Mouse (Mus musculus): ENCODE measurements around the gene Snrnp35. TPM values are rescaled to one million over a fixed set of nuclear protein-coding genes. Genes with fewer than 3 reads are reported as not detected.
A peak's percentile ranks its signal among the peaks of the same experiment; 100 is the strongest.

Gene Snrnp35
- polyA plus RNA-seq, 1 experiment from 2014 or later = 27.2 TPM

- peaks cover 38% of the 10 kb centered on the region for H3K36me3 ChIP-seq (ENCODE audit: poor library complexity, severe bottlenecking)
- no peaks in the 10 kb centered on the region for H3K27me3 ChIP-seq
- no peak overlapping the region for H3K27ac ChIP-seq
- H3K4me3 ChIP-seq = no peak overlapping the region
- H3K4me2 ChIP-seq = no peak overlapping the region
- ATAC-seq = no peak
- no peak overlapping the region for H3K9ac ChIP-seq
- H3K4me1 ChIP-seq = no peaks in the 10 kb centered on the region
- H3K9me3 ChIP-seq (replicated peaks) = no peaks in the 10 kb centered on the region
- whole genome bisulfite sequencing = 77% methylated on average over 12 of the region's 12 CpGs
Observed at GRCm38 (mm10) chr5:124509742-124510237, 26.9 kb downstream of the Snrnp35 start.

DNA sequence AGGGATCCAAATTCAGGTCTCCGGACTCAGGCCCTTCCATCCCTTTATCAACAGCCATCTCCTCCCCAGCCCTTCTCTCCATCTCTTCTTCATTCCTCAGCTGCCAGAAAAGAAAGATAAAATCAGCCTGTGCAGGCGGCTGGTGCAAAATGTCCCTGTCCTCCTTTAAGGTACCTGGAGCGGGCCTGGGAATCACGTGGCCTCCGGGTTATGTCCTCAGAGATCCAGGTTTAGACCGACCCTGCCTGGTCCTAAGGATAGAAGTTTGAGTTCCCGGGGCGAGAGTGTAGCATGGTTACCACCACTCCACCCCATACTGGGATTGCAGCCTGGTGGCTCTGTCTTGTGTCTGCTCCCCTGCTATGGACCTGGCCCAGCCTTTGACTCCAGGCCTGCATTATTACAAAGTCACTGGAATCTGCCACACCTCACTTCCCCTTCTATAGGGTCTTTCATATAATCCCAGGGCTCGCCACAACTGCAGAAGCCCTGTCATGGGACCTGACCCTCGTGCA lies 27.7 kb downstream of the Snrnp35 start:
- no peak overlapping the region for H3K27ac ChIP-seq
- H3K9ac ChIP-seq = no peak overlapping the region
- H3K4me2 ChIP-seq = no peak overlapping the region
- no peaks in the 10 kb centered on the region for H3K4me1 ChIP-seq
- H3K27me3 ChIP-seq = no peaks in the 10 kb centered on the region
- peaks cover 34% of the 10 kb centered on the region for H3K36me3 ChIP-seq (ENCODE audit: poor library complexity, severe bottlenecking)
- ATAC-seq = no peak
- no peaks in the 10 kb centered on the region for H3K9me3 ChIP-seq (replicated peaks)
- H3K4me3 ChIP-seq = no peak overlapping the region
- WGBS = 91% methylated on average over 10 of the region's 10 CpGs

DNA sequence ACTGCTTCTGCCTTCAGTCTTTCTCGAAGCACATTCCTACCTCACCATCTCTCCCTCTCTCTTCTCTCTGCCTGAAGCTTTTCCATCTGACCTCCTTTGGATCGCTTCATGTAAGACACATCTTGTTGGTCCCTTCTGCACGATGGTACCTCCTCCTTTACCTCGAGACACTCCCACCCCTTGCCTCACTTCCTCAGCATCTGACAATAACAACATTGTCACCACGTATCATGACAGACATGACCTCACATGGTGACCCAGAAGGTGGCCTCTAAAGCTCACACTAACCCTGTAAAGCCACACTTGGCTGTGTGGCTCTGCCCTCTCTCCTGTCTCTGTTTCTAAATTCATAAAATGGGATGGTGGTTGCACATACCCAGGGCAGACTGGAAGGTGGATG lies 32.9 kb downstream of the Snrnp35 start:
- H3K36me3 ChIP-seq (ENCODE audit: poor library complexity, severe bottlenecking) = peaks cover 49% of the 10 kb centered on the region
- no peak overlapping the region for H3K4me2 ChIP-seq
- no peaks in the 10 kb centered on the region for H3K4me1 ChIP-seq
- no peak overlapping the region for H3K9ac ChIP-seq
- no peak for ATAC-seq
- no peaks in the 10 kb centered on the region for H3K9me3 ChIP-seq (replicated peaks)
- no peaks in the 10 kb centered on the region for H3K27me3 ChIP-seq
- WGBS = 92% methylated on average over 5 of the region's 5 CpGs
- no peak overlapping the region for H3K4me3 ChIP-seq
- no peak overlapping the region for H3K27ac ChIP-seq

DNA sequence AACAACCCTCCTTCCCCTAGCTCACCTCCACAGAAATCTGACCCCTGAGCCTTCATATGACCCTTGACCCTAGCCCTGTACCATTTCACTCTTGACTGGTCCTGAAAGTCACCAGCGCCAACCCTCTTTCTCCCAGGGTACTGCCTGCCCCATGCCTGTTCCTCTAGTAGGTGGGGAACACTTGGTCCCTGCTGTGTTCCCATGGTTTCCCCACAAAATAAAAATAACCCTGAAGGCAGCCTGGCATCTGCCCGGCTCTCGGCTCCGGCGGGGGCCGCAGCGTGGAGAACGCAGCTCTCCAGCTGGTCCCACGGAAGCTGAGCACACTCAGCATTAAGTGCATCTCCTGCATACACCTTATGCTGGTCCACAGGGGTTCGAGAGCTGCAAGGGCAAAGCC lies 35.7 kb downstream of the Snrnp35 start:
- no peaks in the 10 kb centered on the region for H3K27me3 ChIP-seq
- no peak overlapping the region for H3K9ac ChIP-seq
- H3K4me3 ChIP-seq = no peak overlapping the region
- H3K9me3 ChIP-seq (replicated peaks) = no peaks in the 10 kb centered on the region
- ATAC-seq = no peak
- WGBS = 73% methylated on average over 10 of the region's 10 CpGs
- peaks cover 37% of the 10 kb centered on the region for H3K36me3 ChIP-seq (ENCODE audit: poor library complexity, severe bottlenecking)
- H3K27ac ChIP-seq = no peak overlapping the region
- H3K4me1 ChIP-seq = no peaks in the 10 kb centered on the region
- H3K4me2 ChIP-seq = no peak overlapping the region

- Histone ChIP-seq H3K4me1 (no peaks in the 10 kb centered on the region), H3K27me3 (no peaks in the 10 kb centered on the region), H3K27ac (no peak overlapping the region), H3K4me3 (no peak overlapping the region), H3K36me3 (ENCODE audit: poor library complexity, severe bottlenecking) (peaks cover 33% of the 10 kb centered on the region), H3K4me2 (no peak overlapping the region), H3K9ac (no peak overlapping the region), H3K9me3 (replicated peaks) (no peaks in the 10 kb centered on the region)
- no peak for ATAC-seq
- WGBS = 94% methylated on average over 4 of the region's 4 CpGs
Observed at GRCm38 (mm10) chr5:124521588-124521987, 38.7 kb downstream of the Snrnp35 start.

- ATAC-seq = no peak
- WGBS = 92% methylated on average over 8 of the region's 8 CpGs
- no peak overlapping the region for H3K4me3 ChIP-seq
- no peaks in the 10 kb centered on the region for H3K27me3 ChIP-seq
- H3K9ac ChIP-seq = no peak overlapping the region
- no peaks in the 10 kb centered on the region for H3K9me3 ChIP-seq (replicated peaks)
- peaks cover under 1% of the 10 kb centered on the region; the same call in 1 of the 2 replicates for H3K4me1 ChIP-seq
- peaks cover 23% of the 10 kb centered on the region for H3K36me3 ChIP-seq (ENCODE audit: poor library complexity, severe bottlenecking)
- H3K4me2 ChIP-seq = no peak overlapping the region
- H3K27ac ChIP-seq = no peak overlapping the region
Observed at GRCm38 (mm10) chr5:124523032-124523431, 40.1 kb downstream of the Snrnp35 start.

DNA sequence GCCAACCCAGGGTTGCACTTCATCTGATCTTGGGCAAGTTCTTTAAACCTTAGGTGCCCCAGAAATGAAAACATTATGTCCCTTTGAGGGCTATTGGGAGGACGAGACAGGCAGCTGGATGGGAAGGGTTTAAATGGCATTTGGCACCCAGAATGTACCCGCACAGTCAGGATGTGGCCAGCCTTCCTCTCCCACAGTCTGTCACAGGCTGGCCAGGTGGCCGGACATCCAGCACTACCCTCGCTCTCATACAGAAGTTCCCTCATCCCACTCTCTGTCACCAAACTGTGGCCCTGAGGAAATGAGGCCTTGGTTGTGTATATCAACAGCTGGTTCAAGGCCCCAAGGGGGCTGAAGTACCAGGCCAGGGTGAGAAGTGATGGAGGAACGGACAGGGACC lies 42.0 kb downstream of the Snrnp35 start:
- ATAC-seq = no peak
- 95% methylated on average over 5 of the region's 5 CpGs for WGBS

GRCm38 (mm10) chr5:124528351-124528750 lies 45.4 kb downstream of the Snrnp35 start:
- no peak for ATAC-seq
- Histone ChIP-seq H3K4me2 (peak overlapping the region; percentile 79), H3K27ac (no peak overlapping the region), H3K4me3 (peak overlapping the region; percentile 73; the same call in 1 of the 2 replicates), H3K9ac (peak overlapping the region; percentile 73), H3K9me3 (replicated peaks) (no peaks in the 10 kb centered on the region), H3K4me1 (peaks cover 37% of the 10 kb centered on the region), H3K27me3 (no peaks in the 10 kb centered on the region), H3K36me3 (ENCODE audit: poor library complexity, severe bottlenecking) (0 out of 2 replicates have a peak, but pooled peaks cover 3% of the 10 kb centered on the region)
- WGBS = 75% methylated on average over 4 of the region's 4 CpGs

More for the DNA sequence above, 42.0 kb downstream of the Snrnp35 start:
- Histone ChIP-seq H3K4me2 (no peak overlapping the region), H3K27ac (no peak overlapping the region), H3K4me1 (peaks cover 20% of the 10 kb centered on the region), H3K27me3 (no peaks in the 10 kb centered on the region), H3K4me3 (no peak overlapping the region), H3K9ac (no peak overlapping the region), H3K9me3 (replicated peaks) (no peaks in the 10 kb centered on the region), H3K36me3 (ENCODE audit: poor library complexity, severe bottlenecking) (peaks cover 14% of the 10 kb centered on the region)

DNA sequence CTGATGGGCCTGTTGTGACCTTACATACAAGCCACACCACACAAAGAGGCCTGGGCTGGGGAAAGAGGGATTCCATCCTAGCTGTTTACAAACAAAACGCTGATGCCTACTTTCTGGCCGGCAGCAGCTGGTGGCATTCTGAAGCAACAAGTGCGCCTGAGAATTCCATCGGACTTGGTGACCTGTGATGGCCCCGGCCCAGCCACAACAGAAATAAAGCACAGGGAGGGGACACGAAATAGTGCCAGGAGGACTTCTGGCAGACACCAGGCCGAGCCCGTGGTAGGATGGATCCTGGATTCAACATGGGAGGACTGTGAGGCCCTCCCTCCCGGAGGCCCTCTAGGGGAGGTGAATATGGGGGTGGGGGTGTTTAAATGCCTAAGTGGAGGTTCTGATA lies 45.9 kb downstream of the Snrnp35 start:
- Histone ChIP-seq H3K36me3 (ENCODE audit: poor library complexity, severe bottlenecking) (0 out of 2 replicates have a peak, but pooled peaks cover 3% of the 10 kb centered on the region), H3K4me1 (peaks cover 37% of the 10 kb centered on the region), H3K27ac (peak overlapping the region; percentile 48), H3K27me3 (no peaks in the 10 kb centered on the region), H3K9me3 (replicated peaks) (no peaks in the 10 kb centered on the region), H3K9ac (peak overlapping the region; percentile 73), H3K4me3 (peak overlapping the region; percentile 73; the same call in 1 of the 2 replicates), H3K4me2 (peak overlapping the region; percentile 79)
- ATAC-seq = no peak
- WGBS = 43% methylated on average over 9 of the region's 9 CpGs

GRCm38 (mm10) chr5:124529191-124529651 lies 46.3 kb downstream of the Snrnp35 start:
- Histone ChIP-seq H3K9me3 (replicated peaks) (no peaks in the 10 kb centered on the region), H3K4me3 (peak overlapping the region; percentile 73; the same call in 1 of the 2 replicates), H3K27ac (peak overlapping the region; percentile 48; the same call in 1 of the 2 replicates), H3K4me1 (peaks cover 37% of the 10 kb centered on the region), H3K36me3 (ENCODE audit: poor library complexity, severe bottlenecking) (0 out of 2 replicates have a peak, but pooled peaks cover 3% of the 10 kb centered on the region), H3K27me3 (no peaks in the 10 kb centered on the region), H3K9ac (peak overlapping the region; percentile 73), H3K4me2 (peak overlapping the region; percentile 79)
- WGBS = 43% methylated on average over 8 of the region's 8 CpGs
- ATAC-seq = no peak

- 71% methylated on average over 8 of the region's 8 CpGs for WGBS
- Histone ChIP-seq H3K27me3 (no peaks in the 10 kb centered on the region), H3K9ac (peak overlapping the region; percentile 73; the same call in 1 of the 2 replicates), H3K9me3 (replicated peaks) (no peaks in the 10 kb centered on the region), H3K4me1 (peaks cover 37% of the 10 kb centered on the region), H3K27ac (no peak overlapping the region), H3K4me2 (peak overlapping the region; percentile 79), H3K36me3 (ENCODE audit: poor library complexity, severe bottlenecking) (0 out of 2 replicates have a peak, but pooled peaks cover 3% of the 10 kb centered on the region), H3K4me3 (peak overlapping the region; percentile 73; the same call in 1 of the 2 replicates)
- no peak for ATAC-seq
Observed at GRCm38 (mm10) chr5:124529697-124530096, 46.8 kb downstream of the Snrnp35 start.

DNA sequence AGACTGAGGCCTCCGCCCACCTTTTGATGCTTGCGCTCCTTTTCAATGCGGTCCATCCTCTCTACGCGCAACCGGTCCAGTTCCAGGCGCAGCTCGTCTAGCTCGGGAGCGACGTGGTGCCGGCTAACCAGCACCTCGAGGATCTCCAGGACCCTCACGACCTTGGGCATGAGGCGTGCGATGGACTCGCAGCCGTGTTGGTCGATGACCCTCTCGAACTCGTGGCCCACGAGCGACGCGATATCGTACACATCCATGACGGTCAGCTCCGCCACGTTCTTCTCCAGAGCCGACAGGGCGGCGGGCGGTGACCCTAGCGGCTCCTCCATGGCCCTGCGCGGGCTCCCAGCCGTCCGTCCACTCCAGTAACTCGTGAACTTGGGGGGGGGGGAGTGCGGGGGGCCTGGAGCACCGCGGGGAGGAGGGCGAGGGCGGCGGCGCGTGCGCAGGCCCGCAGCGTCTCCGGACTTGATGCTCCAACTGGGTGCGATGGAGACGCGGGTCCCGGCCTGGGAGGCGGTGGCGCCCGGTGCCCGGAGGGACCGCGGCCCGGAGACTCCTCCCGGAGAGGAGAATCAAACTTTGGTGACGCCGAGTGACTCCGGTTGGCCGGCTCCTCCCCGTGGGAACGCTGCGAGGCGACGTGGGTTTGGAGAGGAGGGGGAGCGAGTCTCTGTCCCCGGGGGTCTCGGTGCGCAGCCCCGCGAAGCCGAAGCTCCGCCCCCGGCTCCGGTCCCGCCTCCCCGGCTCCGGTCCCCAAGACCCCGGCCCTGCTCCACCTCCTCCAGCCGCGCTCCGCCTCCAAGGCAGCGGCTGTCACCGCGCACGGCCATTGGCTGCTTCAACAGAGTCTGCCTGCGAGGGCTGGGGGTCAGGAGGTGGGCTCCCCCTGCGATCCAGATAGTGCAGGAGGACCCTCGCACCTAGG lies 48.0 kb downstream of the Snrnp35 start, which contains the start of gene Rilpl1:
TSS of gene Rilpl1 (minus strand) at position 737 of the 928 bp plus-strand sequence.
- Histone ChIP-seq H3K27ac (peak within 1 kb of the TSS; percentile 72), H3K4me3 (peak within 1 kb of the TSS; percentile 73), H3K9me3 (replicated peaks) (no peaks in the 10 kb centered on the region), H3K4me1 (peaks cover 37% of the 10 kb centered on the region), H3K9ac (peak within 1 kb of the TSS; percentile 73), H3K4me2 (peak within 1 kb of the TSS; percentile 79), H3K27me3 (no peaks in the 10 kb centered on the region), H3K36me3 (ENCODE audit: poor library complexity, severe bottlenecking) (no peaks in the 10 kb centered on the region)
- peak; percentile 97 for ATAC-seq
- under 1% methylated on average over 55 of the region's 96 CpGs for WGBS
